Mouse (Mus musculus): ENCODE data around the gene Slc8b1.

Gene Slc8b1

GRCm38 (mm10) chr5:120526311-120526710 lies 15.3 kb downstream of the Slc8b1 start:
- DNase-seq (ENCODE audit: low spot score in 2 of 2) = no peak

GRCm38 (mm10) chr5:120527296-120527964 lies 16.5 kb downstream of the Slc8b1 start:
- no peak for DNase-seq (ENCODE audit: low spot score in 2 of 2)

DNA sequence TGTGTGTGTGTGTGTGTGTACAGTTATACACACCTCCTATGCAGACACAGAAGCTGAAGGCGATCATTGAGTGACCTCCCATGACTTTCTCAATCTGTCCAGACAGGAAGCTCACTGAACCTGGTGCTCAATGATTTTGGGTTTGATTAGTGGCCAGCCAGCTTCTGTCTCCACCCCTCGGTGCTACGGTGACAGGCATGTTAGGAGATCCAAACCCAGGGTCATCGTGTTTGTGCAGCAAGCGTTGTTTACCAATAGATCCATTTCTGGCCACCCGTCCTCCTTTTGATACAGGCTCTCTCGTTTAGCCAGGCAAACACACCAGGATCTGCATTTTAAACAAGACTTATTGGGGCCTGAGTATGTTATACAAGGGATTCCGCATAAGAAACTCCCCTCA lies 20.7 kb downstream of the Slc8b1 start:
- DNase-seq (ENCODE audit: low spot score in 2 of 2) = no peak

DNA sequence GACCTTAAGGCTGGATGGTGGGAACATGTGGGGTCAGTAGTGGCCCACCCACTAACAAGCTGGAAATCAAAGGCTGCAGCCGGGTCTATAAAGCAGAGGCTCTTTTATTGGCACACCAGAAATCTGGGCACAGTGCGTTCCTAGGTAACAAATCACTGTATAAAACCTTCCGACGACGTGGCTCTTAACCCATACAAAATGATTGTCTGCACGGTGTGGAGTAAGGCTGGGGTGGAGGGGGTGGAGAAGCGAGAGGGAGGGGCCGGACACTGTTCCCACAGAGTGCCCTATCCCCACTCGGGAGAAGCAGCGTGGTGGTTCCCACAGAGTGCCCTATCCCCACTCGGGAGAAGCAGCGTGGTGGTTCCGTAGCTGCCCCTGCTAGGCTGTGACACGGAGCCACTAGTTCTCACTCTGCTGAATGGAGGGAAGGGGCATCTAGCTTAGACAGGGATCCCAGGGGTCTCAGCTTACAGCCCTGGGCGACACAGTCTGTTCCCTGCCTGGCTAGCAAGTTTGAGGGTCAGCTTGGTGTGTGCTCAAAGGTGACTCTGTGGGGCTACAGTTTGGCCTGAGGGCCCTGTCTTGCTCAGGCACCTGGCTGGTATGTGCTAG lies 23.2 kb downstream of the Slc8b1 start:
- DNase-seq (ENCODE audit: low spot score in 2 of 2) = no peak

GRCm38 (mm10) chr5:120534686-120535075 lies 23.7 kb downstream of the Slc8b1 start:
- DNase-seq (ENCODE audit: low spot score in 2 of 2) = no peak

GRCm38 (mm10) chr5:120536046-120536445 lies 25.1 kb downstream of the Slc8b1 start:
- no peak for DNase-seq (ENCODE audit: low spot score in 2 of 2)

DNA sequence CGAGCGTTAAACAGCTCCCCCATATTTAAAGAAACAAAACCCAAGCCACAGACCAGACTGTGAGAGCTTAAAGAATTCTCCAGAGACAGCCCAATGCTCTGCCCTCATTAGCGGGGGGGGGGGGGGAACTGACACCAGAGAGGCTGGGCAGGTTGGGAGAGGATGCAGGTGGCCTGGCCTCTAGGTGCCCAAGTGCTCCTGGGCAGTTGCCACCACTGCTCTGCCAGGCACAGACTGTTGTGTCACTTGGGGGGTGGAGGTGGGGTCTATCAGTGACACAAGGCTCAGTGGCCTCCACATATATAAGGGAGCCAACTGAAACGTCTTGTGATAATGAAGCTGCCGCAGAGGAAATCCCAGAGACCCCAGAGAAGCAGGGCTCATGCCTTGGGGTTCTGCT lies 25.7 kb downstream of the Slc8b1 start:
- DNase-seq (ENCODE audit: low spot score in 2 of 2) = no peak

- DNase-seq (ENCODE audit: low spot score in 2 of 2) = no peak
Observed at GRCm38 (mm10) chr5:120548236-120548850, 37.4 kb downstream of the Slc8b1 start.

- DNase-seq (ENCODE audit: low spot score in 2 of 2) = no peak
Observed at GRCm38 (mm10) chr5:120550137-120550536, 39.2 kb downstream of the Slc8b1 start.

GRCm38 (mm10) chr5:120550673-120551072 lies 39.7 kb downstream of the Slc8b1 start:
- no peak for DNase-seq (ENCODE audit: low spot score in 2 of 2)

- no peak for DNase-seq (ENCODE audit: low spot score in 2 of 2)
Observed at GRCm38 (mm10) chr5:120555871-120556270, 44.9 kb downstream of the Slc8b1 start.

DNA sequence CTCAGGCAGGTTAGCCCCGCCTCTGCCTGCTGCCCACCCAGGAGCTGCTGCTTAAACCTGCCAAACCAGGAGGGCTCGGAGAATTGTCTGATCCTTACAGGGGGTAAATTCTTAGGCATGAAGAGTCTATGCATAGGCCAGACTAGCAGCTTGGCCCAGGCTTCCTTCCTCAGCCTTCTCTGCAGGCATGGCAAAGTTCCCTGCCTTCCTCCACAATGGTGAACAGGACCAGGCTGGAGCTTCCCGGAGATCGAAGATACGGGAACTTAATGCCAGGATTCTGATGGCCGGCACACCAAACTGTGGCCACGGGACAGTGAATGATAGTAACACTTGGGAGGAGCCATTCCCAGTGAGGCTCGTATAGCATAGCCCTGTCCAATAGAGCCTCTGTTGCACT lies 47.1 kb downstream of the Slc8b1 start:
- DNase-seq (ENCODE audit: low spot score in 2 of 2) = no peak

DNA sequence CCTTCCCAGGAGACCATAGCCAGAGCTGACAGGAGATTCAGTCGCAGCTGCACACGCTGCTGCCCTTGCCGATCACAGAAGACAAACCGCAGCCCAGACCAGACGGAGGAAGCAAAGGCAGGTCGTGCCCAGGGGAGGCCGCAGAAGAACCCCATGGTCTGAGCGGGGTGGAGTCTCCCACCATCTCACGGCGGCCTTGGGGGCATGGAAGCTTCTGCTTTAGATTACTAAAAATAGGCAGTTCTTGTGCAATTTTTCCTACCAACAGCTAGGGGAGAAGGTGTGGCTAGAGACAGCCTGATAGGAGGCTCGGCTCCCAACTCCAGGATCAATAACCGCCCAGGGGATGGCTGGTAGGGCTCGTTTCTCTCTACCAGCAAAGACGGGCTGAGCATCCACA lies 47.8 kb downstream of the Slc8b1 start:
- DNase-seq (ENCODE audit: low spot score in 2 of 2) = no peak

- no peak for DNase-seq (ENCODE audit: low spot score in 2 of 2)
Observed at GRCm38 (mm10) chr5:120560129-120560615, 49.2 kb downstream of the Slc8b1 start.

DNA sequence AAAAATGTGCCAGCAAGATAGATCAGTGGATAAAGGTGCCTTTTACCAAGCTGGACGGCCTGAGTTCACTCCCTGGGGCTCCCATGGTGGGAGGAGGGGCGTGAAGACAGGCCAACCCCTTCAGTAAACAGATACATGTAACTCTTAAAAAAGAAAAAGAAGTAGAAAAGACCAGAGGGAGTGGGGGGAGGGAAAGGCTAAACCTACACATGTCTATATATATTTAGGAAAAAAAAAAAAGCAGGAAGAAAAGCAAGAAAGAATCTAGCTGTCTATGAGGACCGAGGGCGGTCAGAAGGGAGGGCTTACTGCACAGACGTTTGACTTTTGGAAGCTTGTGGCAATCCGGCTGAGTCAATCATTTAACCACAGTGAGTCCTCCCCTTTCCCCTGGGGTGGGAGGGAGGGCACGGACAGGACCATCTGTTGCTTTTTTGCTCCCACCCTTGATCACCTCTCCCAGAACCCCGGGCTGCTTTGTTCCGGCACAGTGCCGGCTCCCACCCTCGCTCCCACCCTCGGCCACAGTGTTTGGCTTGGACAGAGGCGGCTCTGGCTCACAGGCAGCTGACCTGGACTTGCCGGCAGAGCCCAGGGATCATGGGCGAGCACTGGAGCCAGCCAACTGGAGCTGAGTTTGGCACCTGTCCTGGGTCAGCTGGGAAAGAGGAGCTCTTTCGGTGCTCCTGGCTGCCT lies 49.8 kb downstream of the Slc8b1 start:
- no peak for DNase-seq (ENCODE audit: low spot score in 2 of 2)

DNA sequence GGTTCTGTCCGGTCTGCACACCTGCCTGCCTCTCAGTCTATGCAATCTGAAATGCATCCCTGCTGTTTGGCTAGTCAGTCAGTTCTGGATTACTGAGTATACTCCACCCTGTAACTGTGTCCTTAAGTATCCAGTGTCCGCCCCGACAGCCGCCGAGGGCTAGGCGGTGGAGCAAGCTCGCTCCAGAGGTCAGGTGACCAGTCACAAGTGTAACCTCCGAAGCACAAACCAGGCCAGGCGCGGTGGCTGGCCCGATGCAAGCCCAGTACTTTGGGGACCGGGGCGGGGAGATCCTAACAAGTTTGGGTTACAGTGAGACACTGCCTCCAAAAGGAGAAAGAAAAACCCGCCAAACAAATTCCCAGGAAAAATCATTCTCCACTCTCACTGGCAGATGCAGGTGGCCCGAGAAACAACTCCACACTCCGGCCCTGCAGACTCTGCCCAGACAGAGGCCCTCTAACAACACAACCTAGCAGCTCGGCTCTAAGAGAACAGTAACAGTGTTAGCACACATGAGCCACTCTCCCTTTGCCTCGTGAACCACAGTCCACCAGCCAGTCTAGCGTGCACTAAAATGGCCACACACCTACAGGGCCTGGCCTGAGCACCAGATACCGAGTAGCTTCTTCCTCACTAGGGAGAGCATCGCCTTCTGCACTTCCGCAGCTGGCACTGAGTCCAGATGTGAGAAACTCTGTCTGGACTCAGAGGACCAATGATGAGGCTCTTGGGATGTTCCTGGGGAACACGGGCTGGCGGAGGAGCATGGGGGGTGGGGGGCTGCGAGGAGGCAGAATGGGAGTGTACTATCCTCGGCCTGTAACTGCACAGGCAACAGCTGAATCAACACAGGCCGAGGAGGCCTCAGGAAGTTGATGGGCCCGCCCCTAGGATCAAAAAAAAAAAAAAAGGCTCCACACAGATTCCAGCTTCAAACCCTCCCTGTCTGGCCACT lies 52.3 kb downstream of the Slc8b1 start:
- no peak for DNase-seq (ENCODE audit: low spot score in 2 of 2)

- DNase-seq (ENCODE audit: low spot score in 2 of 2) = no peak
Observed at GRCm38 (mm10) chr5:120563914-120564311, 52.9 kb downstream of the Slc8b1 start.

DNA sequence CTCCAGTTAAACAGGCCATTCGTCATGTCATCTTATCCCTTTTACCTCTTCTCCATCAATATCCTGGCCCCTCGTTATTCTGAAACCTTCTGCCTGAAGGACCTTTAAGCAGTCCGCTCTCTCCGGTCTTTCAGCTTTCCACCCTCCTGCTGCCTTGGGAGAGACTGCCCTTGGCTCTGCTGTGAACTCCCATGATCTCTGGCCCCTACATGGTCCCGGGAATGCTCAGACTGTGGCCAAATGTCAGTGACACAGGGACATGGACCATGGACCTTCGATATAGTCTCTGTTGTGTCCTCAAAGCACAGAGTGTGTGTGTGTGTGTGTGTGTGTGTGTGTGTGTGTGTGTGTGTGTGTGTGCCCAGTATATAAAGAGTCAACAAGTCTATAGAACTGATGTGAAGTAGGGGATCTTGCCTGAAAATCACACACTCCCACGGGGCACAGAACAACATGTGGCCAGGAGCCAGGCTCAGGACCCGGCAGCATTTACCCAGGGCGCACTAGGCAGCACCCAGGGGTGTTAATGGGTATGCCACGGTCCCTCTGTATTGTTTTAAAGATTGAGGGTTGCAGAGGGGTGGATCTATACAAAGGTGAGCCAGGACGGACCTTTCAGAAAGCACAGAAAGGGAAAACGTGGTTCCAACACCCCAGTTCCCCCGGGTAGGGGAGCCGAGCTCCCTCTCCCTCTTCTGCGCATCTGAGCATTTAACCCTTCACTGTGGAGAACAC lies 54.4 kb downstream of the Slc8b1 start:
- DNase-seq (ENCODE audit: low spot score in 2 of 2) = no peak

DNA sequence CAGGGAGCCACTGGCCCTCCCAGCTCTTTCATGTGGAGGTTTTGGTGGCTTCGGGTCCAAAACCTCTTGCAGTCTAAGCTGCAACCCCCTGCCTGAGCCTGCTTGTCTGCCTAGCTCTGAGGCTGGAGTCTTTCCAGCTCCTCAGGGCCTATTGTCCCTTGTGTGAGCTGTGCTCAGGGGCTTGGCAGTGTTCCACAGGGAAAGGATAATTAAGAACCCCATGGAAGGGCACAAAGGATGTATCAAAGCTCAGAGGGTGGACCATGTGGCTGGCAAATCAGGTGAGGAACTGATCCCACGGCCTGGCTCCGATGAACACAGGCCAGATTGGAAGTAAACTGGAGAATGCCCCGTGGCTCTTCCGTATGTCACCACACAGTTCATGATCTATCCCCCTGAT lies 55.1 kb downstream of the Slc8b1 start:
- DNase-seq (ENCODE audit: low spot score in 2 of 2) = no peak

GRCm38 (mm10) chr5:120566681-120567252 lies 55.8 kb downstream of the Slc8b1 start:
- DNase-seq (ENCODE audit: low spot score in 2 of 2) = no peak
